Mouse (Mus musculus) spleen, adult 2 months (tissue): Measurements from ENCODE around the gene Rab9.

Experiments
- CTCF ChIP-seq: fragments of 200-500 bp; IDR thresholded peaks from 2 replicates; pipeline ENCODE4 v1.5.1; 2011; ENCODE audit warnings: mild to moderate bottlenecking, inconsistent platforms; ENCODE audit not compliant: insufficient read depth, insufficient read length, insufficient replicate concordance; ENCODE audit errors: extremely low read depth
- POLR2A ChIP-seq: fragments of 200-500 bp; IDR thresholded peaks from 2 replicates; pipeline ENCODE4 v1.6.1; 2011; ENCODE audit warnings: low read depth, low read length, inconsistent platforms

DNA sequence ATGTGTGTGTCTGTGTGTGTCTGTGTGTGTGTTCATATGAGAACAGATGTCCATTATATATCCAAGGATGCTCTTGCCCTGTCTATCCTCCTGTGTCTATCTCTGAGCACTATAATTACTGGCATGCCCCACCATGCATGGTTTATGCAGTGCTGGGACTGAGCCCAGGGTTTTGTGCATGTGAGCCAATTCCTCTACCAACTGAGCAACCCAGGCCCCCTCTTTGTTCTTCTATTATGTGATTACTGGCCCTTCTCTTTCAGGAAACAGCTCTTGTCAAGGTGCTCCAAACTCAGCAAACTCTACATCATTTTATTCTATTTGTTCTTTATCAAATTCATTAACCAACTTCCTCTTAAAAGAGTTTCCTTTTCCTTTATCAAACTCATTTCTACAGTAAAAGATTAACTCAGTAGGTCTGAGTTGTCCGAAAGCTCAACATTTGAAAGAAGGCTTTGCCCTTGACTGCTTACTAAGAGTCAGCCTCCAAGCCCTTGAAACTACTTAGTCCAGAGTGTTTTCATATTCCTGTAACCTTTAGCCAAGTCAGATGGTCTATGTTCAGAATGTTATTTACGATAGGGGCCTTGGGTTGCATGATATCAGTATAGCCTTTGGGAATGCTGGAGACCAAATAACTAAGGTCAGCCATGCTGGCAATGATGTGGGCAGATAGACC is 46.1 kb upstream of the Rab9 start:
- no peak for TF ChIP-seq CTCF
- no peak for TF ChIP-seq POLR2A
